Mouse (Mus musculus): ENCODE measurements at regions not wholly inside any gene's neighbourhood (a gene's known extent, or its start where the extent isn't known, plus 50 kb on each side); places are given as distances from the start of the nearest gene placed in this dataset.

DNA sequence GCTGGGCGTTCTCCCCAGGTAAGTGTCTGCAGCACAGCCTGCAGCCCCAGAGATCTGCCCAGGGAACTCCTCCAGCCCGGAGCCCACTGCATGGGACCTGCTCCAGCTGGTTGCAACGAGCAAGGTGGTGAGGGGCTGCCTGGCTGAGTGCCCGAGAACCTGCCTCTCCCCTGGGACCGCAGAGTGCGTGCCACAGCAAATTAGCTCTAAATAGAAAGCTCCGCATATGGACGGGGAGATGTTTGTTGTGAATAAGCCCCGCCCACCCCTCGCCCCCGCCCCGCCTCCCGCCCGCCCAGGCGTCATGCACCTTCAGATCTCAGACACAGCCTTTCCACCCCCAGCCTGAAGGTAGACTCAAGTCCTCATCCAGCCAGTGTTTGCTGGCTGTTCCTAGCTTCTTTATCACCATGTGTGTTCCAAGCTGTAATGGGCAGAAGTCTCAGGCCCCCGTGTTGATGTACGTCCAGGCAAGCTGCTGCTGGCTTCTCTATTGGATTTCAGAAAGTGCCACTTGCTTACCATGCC is 294.0 kb downstream of the Ajap1 start:
- peaks cover 7% of the 10 kb centered on the region for H3K4me1 ChIP-seq (replicated peaks; ENCODE audit: control insufficient read depth, insufficient read depth, low read length)
- H3K9ac ChIP-seq, result no peak overlapping the region; the same call in 1 of the 2 replicates
- ATAC-seq (ENCODE audit: low FRiP score) (peak; percentile 59; the same call in 1 of the 2 replicates), DNase-seq (ENCODE audit: low spot score) (peak; percentile 63)
- no peaks in the 10 kb centered on the region for H3K36me3 ChIP-seq (replicated peaks; ENCODE audit: control insufficient read depth, insufficient read depth)
- no peaks in the 10 kb centered on the region for H3K9me3 ChIP-seq (ENCODE audit: control insufficient read depth, low read length)
- H3K4me3 ChIP-seq (replicated peaks; ENCODE audit: low read length), result no peak overlapping the region
- peak overlapping the region; percentile 38 for H3K4me2 ChIP-seq (replicated peaks)
- under 1% methylated on average over 17 of the region's 17 CpGs for WGBS
- 0 out of 2 replicates have a peak, but pooled peaks cover 10% of the 10 kb centered on the region for H3K27me3 ChIP-seq (ENCODE audit: control insufficient read depth, insufficient read depth, low read length)
- no peak overlapping the region for H3K27ac ChIP-seq

DNA sequence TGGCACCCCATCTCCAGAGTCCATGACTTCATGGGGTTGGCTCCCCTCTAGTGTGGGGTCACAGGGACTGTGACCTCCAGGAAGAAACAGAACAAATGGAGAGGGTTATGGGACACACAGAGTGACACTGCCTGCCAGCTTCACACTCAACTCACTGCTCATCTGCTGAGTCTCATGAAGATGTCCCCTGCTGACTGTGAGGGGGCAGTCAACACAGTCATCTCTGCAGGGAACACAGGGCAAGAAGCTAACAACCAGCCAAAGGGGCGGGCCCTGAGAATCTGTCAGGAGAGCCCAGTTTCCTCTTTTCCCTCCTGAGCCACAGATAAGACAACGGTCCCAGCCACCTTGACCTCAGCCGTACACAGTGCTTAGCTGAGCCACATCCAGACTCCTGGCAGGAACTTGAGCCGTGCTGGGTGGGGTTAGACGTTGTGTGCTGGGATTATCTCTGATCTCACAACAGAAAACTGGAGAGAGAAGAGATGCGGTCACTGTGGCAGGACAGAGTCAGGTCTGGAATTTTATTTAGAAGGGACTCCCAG is 294.6 kb downstream of the Ajap1 start:
- H3K27me3 ChIP-seq (ENCODE audit: control insufficient read depth, insufficient read depth, low read length), result 0 out of 2 replicates have a peak, but pooled peaks cover 10% of the 10 kb centered on the region
- H3K9ac ChIP-seq, result no peak overlapping the region; the same call in 1 of the 2 replicates
- H3K4me1 ChIP-seq (replicated peaks; ENCODE audit: control insufficient read depth, insufficient read depth, low read length), result peaks cover 7% of the 10 kb centered on the region
- H3K4me3 ChIP-seq (replicated peaks; ENCODE audit: low read length), result no peak overlapping the region
- H3K4me2 ChIP-seq (replicated peaks), result peak overlapping the region; percentile 38
- ATAC-seq (ENCODE audit: low FRiP score) (no peak), DNase-seq (ENCODE audit: low spot score) (no peak)
- WGBS, result 3% methylated on average over 6 of the region's 6 CpGs
- H3K36me3 ChIP-seq (replicated peaks; ENCODE audit: control insufficient read depth, insufficient read depth), result no peaks in the 10 kb centered on the region
- H3K27ac ChIP-seq, result no peak overlapping the region
- H3K9me3 ChIP-seq (ENCODE audit: control insufficient read depth, low read length), result no peaks in the 10 kb centered on the region

DNA sequence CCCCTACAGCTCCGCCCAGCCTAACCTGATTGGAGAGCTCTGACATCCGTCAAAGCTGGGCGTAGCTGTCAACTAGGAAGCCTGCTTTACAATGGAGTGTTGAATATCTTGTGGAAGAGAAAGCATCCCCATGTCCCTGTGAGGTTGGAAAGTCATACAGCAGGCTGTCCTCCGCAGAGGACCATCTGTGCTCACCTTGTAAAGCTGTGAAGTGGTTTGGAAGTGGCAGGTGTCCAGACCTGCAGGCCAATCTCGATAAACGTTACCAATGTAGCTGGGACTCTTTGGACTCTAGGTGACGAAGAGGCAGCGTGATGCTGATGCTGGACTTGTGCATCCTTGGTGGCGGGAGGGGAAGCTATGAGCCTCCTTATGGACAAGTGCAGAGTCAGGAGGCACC is 305.1 kb downstream of the Ajap1 start:
- Histone ChIP-seq H3K4me2 (replicated peaks) (no peak overlapping the region), H3K9me3 (ENCODE audit: control insufficient read depth, low read length) (0 out of 2 replicates have a peak, but pooled peaks cover 3% of the 10 kb centered on the region), H3K27ac (no peak overlapping the region), H3K27me3 (ENCODE audit: control insufficient read depth, insufficient read depth, low read length) (no peaks in the 10 kb centered on the region), H3K4me1 (replicated peaks; ENCODE audit: control insufficient read depth, insufficient read depth, low read length) (no peaks in the 10 kb centered on the region), H3K4me3 (replicated peaks; ENCODE audit: low read length) (no peak overlapping the region), H3K9ac (no peak overlapping the region), H3K36me3 (replicated peaks; ENCODE audit: control insufficient read depth, insufficient read depth) (no peaks in the 10 kb centered on the region)
- ATAC-seq (ENCODE audit: low FRiP score) (no peak), DNase-seq (ENCODE audit: low spot score) (no peak)
- 82% methylated on average over 9 of the region's 9 CpGs for WGBS

DNA sequence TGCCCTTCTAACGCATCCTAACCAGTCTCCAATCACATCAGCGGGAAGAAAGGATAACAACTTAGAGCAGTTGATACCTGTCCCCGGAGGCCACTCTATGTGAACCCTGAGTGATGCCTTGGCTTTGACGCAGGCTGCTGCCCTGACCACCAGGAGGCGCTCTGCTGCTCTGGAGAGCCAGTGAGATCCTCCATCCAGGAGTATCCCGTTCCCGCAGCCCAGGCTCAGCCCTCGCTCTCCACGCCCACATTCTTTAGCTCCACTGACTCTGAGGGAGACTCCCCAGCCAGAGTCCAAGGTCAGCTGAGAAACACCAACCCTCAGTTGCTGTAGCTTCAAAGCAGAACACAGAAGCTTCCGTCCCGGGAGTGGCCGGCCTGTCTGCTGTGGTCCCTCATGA is 307.0 kb downstream of the Ajap1 start:
- H3K36me3 ChIP-seq (replicated peaks; ENCODE audit: control insufficient read depth, insufficient read depth), result no peaks in the 10 kb centered on the region
- no peak overlapping the region for H3K27ac ChIP-seq
- H3K4me3 ChIP-seq (replicated peaks; ENCODE audit: low read length), result no peak overlapping the region
- DNase-seq (ENCODE audit: low spot score) (peak; percentile 64), ATAC-seq (ENCODE audit: low FRiP score) (no peak; the same call in 1 of the 2 replicates)
- 0 out of 2 replicates have a peak, but pooled peaks cover 3% of the 10 kb centered on the region for H3K9me3 ChIP-seq (ENCODE audit: control insufficient read depth, low read length)
- H3K4me1 ChIP-seq (replicated peaks; ENCODE audit: control insufficient read depth, insufficient read depth, low read length), result no peaks in the 10 kb centered on the region
- H3K27me3 ChIP-seq (ENCODE audit: control insufficient read depth, insufficient read depth, low read length), result no peaks in the 10 kb centered on the region
- 10% methylated on average over 12 of the region's 12 CpGs for WGBS
- H3K9ac ChIP-seq, result no peak overlapping the region
- H3K4me2 ChIP-seq (replicated peaks), result no peak overlapping the region

DNA sequence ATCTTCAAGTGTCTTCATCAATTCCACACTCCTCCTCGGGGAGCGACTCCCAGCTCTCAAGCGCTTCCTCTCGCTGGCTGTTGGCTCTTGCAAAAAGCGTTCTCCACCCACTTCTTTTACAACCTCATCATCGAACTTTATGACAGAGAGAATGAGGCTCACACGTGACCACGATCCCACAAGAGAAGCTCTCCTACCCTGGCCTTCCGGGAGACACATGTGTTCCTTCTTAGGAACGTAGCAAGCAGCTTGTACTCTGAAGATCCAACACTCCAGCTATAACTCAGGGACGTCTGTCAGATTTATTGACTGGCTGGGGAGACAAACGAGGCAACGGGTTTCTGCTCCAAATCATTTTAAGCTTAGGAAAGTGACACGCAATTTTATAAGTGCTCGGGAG is 307.5 kb downstream of the Ajap1 start:
- Histone ChIP-seq H3K36me3 (replicated peaks; ENCODE audit: control insufficient read depth, insufficient read depth) (no peaks in the 10 kb centered on the region), H3K9ac (no peak overlapping the region), H3K4me2 (replicated peaks) (no peak overlapping the region), H3K9me3 (ENCODE audit: control insufficient read depth, low read length) (0 out of 2 replicates have a peak, but pooled peaks cover 3% of the 10 kb centered on the region), H3K27me3 (ENCODE audit: control insufficient read depth, insufficient read depth, low read length) (no peaks in the 10 kb centered on the region), H3K4me1 (replicated peaks; ENCODE audit: control insufficient read depth, insufficient read depth, low read length) (no peaks in the 10 kb centered on the region), H3K4me3 (replicated peaks; ENCODE audit: low read length) (no peak overlapping the region), H3K27ac (no peak overlapping the region)
- ATAC-seq (ENCODE audit: low FRiP score) (no peak), DNase-seq (ENCODE audit: low spot score) (no peak)
- WGBS, result 84% methylated on average over 15 of the region's 15 CpGs

DNA sequence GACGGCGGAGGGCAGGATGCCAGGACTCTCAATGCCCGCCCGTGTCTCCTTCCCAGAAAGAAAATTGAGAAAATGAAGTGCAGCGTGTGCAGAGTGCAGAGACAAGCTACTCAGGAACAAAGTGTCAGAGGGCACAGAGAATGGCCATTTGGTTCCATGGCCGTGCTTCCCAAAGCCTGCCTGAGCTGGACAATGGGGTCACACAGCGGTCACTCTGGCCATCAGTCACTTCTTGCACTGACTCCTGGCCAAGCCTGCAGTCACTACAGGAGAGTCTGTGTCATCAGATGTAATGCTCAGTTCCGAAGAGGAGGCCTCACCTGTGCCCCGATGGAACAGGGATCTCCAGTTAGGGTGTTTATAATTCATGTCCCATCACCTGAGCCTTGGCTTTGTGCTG is 312.6 kb downstream of the Ajap1 start:
- Histone ChIP-seq H3K9ac (no peak overlapping the region), H3K4me1 (replicated peaks; ENCODE audit: control insufficient read depth, insufficient read depth, low read length) (no peaks in the 10 kb centered on the region), H3K4me3 (replicated peaks; ENCODE audit: low read length) (no peak overlapping the region), H3K27ac (no peak overlapping the region), H3K4me2 (replicated peaks) (no peak overlapping the region), H3K36me3 (replicated peaks; ENCODE audit: control insufficient read depth, insufficient read depth) (no peaks in the 10 kb centered on the region), H3K9me3 (ENCODE audit: control insufficient read depth, low read length) (0 out of 2 replicates have a peak, but pooled peaks cover 3% of the 10 kb centered on the region), H3K27me3 (ENCODE audit: control insufficient read depth, insufficient read depth, low read length) (no peaks in the 10 kb centered on the region)
- DNase-seq (ENCODE audit: low spot score) (no peak), ATAC-seq (ENCODE audit: low FRiP score) (no peak)
- 47% methylated on average over 9 of the region's 9 CpGs for WGBS

DNA sequence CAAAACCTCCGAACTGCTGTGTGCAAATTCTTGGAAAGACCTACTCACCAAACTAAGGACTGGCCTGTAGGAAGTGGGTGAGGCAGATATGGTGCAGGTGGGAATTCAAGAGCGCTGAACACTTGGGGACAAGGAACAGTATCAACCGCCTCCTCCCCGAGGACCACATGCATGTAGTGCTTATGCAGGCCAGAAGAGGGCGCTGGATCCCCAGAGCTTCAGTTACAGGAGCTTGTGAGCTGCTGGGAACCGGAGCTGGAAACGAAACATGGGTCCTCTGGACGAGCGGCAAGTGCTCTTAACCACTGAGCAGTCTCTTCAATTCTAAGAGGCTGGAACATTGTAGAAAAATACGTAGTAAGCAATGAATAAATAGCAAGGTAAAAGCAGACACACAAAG is 317.8 kb downstream of the Ajap1 start:
- DNase-seq (ENCODE audit: low spot score), result no peak
- WGBS, result 93% methylated on average over 10 of the region's 10 CpGs
- ATAC-seq (ENCODE audit: low FRiP score), result no peak

DNA sequence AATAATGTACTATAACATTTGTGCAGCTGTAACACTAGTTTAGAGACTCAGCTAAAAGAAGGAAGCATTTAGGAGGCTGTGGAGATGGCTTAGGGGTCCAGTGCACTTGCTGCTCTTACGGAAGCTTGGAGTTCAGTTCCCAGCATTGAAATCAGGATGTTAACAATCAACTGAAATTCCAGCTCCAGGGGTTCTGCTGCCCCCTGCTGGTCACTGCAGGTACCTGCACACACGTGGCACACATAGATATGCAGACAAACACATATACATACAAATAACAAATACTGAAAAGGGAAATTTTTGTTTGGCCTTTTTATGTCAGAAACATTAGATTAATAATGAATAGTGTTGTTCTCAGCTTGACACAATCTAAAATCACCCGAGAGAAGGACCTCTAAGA is 322.5 kb downstream of the Ajap1 start:
- H3K4me1 ChIP-seq (replicated peaks; ENCODE audit: control insufficient read depth, insufficient read depth, low read length), result no peaks in the 10 kb centered on the region
- no peaks in the 10 kb centered on the region for H3K36me3 ChIP-seq (replicated peaks; ENCODE audit: control insufficient read depth, insufficient read depth)
- H3K9me3 ChIP-seq (ENCODE audit: control insufficient read depth, low read length), result 0 out of 2 replicates have a peak, but pooled peaks cover 6% of the 10 kb centered on the region
- H3K4me3 ChIP-seq (replicated peaks; ENCODE audit: low read length), result no peak overlapping the region
- no peak overlapping the region for H3K9ac ChIP-seq
- H3K27me3 ChIP-seq (ENCODE audit: control insufficient read depth, insufficient read depth, low read length), result no peaks in the 10 kb centered on the region
- no peak overlapping the region for H3K27ac ChIP-seq
- 86% methylated on average over 3 of the region's 3 CpGs for WGBS
- H3K4me2 ChIP-seq (replicated peaks), result no peak overlapping the region
- DNase-seq (ENCODE audit: low spot score), result no peak
- ATAC-seq (ENCODE audit: low FRiP score), result no peak

More for the DNA sequence above, 317.8 kb downstream of the Ajap1 start:
- H3K4me2 ChIP-seq (replicated peaks), result no peak overlapping the region
- no peak overlapping the region for H3K27ac ChIP-seq
- no peak overlapping the region for H3K4me3 ChIP-seq (replicated peaks; ENCODE audit: low read length)
- H3K4me1 ChIP-seq (replicated peaks; ENCODE audit: control insufficient read depth, insufficient read depth, low read length), result no peaks in the 10 kb centered on the region
- H3K36me3 ChIP-seq (replicated peaks; ENCODE audit: control insufficient read depth, insufficient read depth), result no peaks in the 10 kb centered on the region
- no peak overlapping the region for H3K9ac ChIP-seq
- H3K9me3 ChIP-seq (ENCODE audit: control insufficient read depth, low read length), result 0 out of 2 replicates have a peak, but pooled peaks cover 5% of the 10 kb centered on the region
- H3K27me3 ChIP-seq (ENCODE audit: control insufficient read depth, insufficient read depth, low read length), result no peaks in the 10 kb centered on the region

DNA sequence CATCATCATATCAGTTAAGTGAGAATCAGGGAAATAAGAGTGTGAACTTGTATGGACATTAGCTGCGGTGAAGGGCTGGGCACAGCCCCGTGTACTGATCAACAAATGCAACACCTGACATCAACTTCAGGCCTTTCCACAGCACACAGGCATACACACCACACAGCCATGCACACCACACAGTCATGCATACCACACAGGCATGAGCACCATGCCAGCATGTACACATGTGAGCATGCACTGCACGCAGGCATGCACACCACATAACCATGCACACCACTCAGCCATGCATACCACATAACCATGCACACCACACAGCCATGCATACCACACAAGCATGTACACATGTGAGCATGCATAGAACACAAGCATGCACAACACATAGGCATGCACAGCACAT is 325.0 kb downstream of the Ajap1 start:
- H3K4me3 ChIP-seq (replicated peaks; ENCODE audit: low read length), result no peak overlapping the region
- H3K27ac ChIP-seq, result no peak overlapping the region
- WGBS, result 91% methylated on average over 3 of the region's 3 CpGs
- no peak overlapping the region for H3K9ac ChIP-seq
- H3K4me1 ChIP-seq (replicated peaks; ENCODE audit: control insufficient read depth, insufficient read depth, low read length), result no peaks in the 10 kb centered on the region
- no peaks in the 10 kb centered on the region for H3K27me3 ChIP-seq (ENCODE audit: control insufficient read depth, insufficient read depth, low read length)
- no peak overlapping the region for H3K4me2 ChIP-seq (replicated peaks)
- H3K36me3 ChIP-seq (replicated peaks; ENCODE audit: control insufficient read depth, insufficient read depth), result no peaks in the 10 kb centered on the region
- 0 out of 2 replicates have a peak, but pooled peaks cover 6% of the 10 kb centered on the region for H3K9me3 ChIP-seq (ENCODE audit: control insufficient read depth, low read length)
- no peak for ATAC-seq (ENCODE audit: low FRiP score)
- no peak for DNase-seq (ENCODE audit: low spot score)

Data from hindbrain, embryonic 14.5 days (tissue).